Mouse (Mus musculus): Measurements from ENCODE around the gene Dicer1. TPM values are rescaled to one million over a fixed set of nuclear protein-coding genes. Genes with fewer than 3 reads are reported as not detected.
A peak's percentile ranks its signal among the peaks of the same experiment; 100 is the strongest.

Dicer1 gene
- total RNA-seq, 2 experiments from 2014 or later, result 52.3 to 54.4 TPM

DNA sequence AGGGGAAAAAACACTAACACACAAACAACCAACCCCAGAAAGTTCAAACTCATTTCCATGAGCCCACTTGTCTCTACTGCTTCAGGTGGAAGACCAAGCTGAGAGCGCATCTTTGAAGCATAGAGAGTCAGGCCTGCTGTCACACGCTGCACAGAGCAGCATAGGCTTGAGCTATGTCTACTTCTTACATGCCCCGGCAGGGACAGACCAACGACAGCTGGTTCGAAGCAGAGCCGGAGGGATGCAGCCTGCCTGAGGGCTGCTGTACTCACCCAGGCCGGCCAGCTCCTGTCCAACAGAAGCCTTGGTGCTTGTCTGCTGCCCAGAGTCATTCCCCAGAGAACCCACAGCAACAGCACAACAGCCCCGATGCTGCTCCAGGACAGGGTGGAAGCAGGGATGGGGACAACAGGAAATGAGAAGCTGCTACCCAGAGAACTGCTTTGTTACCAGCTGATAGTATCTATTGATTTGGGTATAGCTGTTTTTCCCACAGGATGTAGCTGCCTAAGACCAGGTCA lies 67.3 kb downstream of the Dicer1 start:
- intact Hi-C loops (cut with DNase I), result no loop called here
- DNase-seq (ENCODE audit: low spot score in 2 of 2), result no peak

- no peak for DNase-seq (ENCODE audit: low spot score in 2 of 2)
- intact Hi-C loops (cut with DNase I), result no loop called here
Measured at GRCm38 (mm10) chr12:104679819-104680132, 72.0 kb downstream of the Dicer1 start.

DNA sequence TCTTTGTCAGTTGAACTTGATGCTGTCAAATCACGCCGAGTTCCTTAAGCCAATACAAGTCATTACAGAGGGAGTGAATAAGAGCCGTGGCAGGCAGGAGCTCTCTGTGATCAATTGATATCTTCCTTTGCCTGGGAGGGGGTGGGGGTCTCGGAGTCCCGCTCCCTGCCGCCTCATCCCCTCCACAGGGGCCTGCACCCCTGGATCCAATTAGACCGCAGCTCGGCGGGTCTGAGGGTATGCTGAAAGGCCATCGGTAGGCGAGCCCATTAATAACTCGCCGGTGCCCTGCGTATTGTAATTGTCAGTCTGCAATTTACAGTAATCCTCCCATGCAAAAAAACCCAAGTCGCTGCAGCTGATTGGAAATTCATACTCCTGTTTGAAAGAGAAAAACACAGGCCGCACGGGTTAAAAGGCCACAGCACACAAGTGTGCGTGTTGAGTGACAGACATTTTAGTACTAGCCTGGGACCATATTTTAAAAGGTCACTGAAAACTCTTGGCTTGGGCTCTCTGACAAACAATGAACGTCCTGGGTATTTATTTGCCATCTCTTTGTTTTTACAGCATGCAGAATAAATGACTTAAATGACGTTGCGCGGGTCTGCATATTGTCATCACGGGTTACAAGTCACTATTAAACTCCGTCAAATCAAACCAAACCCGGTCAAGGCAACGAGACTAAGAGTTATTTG lies 72.5 kb downstream of the Dicer1 start:
- DNase-seq (ENCODE audit: low spot score in 2 of 2), result no peak
- intact Hi-C loops (cut with DNase I), result no loop called here

DNA sequence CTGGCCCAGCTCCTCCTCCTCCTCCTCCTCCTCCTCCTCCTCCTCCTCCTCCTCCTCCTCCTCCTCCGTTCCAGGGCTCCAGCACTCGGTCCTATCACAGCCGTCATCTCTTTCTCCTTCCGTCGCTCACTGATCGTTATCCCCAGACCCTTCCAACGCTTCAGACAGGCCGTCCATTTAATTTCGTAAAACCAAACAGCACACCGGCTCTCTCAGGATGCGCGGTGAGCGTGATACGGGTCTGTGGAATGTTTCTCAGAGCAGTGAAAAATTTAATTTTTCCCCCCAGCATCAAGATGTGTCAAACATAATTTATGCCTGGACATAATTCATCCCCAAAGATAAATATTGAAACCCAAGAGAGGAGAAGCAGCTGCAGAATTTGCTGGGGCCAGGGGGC lies 73.3 kb downstream of the Dicer1 start:
- no peak for DNase-seq (ENCODE audit: low spot score in 2 of 2)
- intact Hi-C loops (cut with DNase I), result no loop called here

DNA sequence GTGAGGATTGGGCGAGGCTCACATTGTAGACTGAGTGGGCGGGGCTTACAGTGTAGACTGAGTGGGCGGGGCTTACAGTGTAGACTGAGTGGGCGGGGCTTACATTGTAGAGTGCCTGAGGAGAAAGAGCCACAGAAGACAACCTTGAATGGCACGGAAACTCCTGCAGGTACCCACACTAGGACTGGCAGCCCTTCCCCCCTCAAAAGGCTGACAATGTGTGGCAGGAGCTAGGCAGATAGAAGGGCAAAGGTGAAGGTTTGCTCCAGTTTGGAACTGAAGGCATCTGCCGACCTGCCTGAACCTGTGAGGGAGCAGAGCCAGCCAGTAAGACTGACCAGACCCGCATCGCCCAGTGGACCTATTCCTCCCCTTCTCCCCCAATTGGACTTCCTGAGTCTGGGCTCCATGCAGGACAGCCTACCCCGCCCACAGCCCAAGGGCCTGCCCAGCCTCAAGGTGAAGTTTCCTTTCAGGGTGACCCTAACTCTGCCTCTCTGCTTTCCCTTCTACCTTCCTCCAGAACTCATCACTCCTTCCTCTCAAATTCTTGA lies 74.3 kb downstream of the Dicer1 start:
- DNase-seq (ENCODE audit: low spot score in 2 of 2), result peak in 1 of 2 experiments; percentile 21
- intact Hi-C loops (cut with DNase I), result no loop called here

DNA sequence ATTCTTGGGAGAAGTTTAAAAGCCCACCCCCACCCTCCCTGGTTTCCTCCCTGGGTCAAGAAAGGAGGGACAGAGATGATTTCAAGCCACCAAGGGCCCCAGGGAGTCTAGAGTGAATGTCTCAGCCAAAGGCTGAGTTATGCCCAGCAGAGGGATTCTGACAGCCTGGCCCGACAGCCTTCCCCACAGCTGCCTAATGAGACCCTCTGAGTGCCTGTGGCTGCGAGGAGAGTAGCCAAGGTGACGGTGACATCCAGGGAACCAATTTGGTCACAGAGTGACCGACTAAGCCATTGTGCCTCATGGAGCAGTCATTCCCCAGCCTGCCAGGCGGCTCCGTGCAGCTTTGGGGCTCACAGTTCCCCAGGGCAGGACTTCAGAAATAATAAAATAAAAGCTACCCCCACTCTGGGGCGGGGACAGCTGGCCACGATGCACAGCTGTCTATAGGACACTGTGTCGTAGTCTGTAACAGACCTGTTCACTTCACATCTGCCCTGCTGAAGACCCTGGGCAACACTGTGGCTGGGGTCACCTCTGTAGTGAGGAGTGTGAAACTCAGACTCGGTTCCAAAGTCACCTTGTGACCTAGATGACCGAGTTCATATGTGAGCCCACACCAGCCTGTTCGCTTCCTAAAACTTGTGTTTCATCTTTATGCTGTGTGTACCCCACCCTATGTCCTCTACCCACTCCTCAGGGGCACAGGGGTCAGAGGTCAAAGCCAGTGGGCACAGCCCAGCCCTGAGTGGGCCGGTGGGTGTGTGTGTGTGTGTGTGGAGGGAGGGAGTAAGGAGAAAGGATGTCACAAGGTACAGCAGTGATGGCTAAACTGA lies 75.0 kb downstream of the Dicer1 start:
- intact Hi-C loops (cut with DNase I), result no loop called here
- no peak for DNase-seq (ENCODE audit: low spot score in 2 of 2)

GRCm38 (mm10) chr12:104672976-104673375 lies 78.8 kb downstream of the Dicer1 start:
- intact Hi-C loops (cut with DNase I), result no loop called here
- no peak for DNase-seq (ENCODE audit: low spot score in 2 of 2)

GRCm38 (mm10) chr12:104672406-104672805 lies 79.3 kb downstream of the Dicer1 start:
- intact Hi-C loops (cut with DNase I), result no loop called here
- no peak for DNase-seq (ENCODE audit: low spot score in 2 of 2)

DNA sequence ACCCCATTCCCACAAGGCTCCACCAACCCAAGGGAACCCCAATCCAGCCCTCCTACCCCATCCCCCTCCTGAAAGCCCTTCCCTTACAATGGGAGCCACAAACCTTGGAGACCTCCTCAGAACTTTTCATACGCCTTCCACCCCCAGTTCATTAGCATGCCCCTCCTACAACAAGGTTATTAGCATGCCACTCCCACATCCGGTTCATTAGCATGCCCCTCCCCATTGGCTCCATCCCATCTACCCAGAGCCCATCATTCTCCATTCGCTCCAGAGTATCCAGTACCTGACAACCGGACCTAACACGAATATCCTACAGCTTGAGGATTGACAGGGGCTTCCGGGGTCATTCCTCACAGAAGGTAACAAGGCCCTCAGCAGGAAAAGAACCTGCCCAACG lies 83.9 kb downstream of the Dicer1 start:
- intact Hi-C loops (cut with DNase I), result no loop called here
- DNase-seq (ENCODE audit: low spot score in 2 of 2), result no peak

GRCm38 (mm10) chr12:104665951-104666350 lies 85.8 kb downstream of the Dicer1 start:
- DNase-seq (ENCODE audit: low spot score in 2 of 2), result no peak
- intact Hi-C loops (cut with DNase I), result no loop called here

DNA sequence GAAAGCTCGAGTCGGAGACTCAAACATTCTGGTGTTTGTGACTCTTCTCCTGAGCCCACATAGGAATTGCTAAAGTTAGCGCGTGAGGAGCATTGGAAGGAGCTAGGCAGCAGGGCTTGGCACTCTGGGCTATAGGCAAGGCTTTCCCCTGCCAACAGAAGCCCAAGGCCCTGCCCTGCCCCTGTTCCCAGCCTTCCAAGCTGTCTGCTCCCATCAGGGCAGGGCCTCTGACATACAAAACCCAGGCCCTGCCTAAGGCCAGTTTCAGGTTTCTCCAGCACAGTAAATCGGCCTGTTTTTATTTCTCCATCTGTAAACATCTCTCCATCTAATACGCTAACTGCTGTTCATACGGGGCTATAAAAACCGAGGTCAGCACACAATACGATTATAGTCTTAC lies 86.2 kb downstream of the Dicer1 start:
- intact Hi-C loops (cut with DNase I), result no loop called here
- no peak for DNase-seq (ENCODE audit: low spot score in 2 of 2)

DNA sequence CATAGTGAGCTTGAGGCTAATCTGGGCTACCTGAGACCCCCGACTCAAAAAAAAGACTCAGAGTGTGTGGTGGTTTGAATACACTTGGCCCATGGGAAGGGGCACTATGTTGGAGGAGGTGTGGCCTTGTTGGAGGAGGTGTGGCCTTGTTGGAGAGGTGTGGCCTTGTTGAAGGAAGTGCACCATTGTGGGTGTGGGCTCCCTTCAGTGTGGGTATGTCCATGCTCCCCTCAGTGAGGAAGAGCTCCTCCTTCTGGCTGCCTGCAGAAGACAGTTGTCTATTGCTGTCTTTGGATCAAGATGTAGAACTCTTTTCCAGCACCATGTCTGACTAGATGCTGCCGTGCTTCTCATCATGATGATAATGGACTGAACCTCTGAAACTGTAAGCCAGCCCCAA lies 95.6 kb downstream of the Dicer1 start:
- no peak for DNase-seq (ENCODE audit: low spot score in 2 of 2)
- intact Hi-C loops (cut with DNase I), result no loop called here

DNA sequence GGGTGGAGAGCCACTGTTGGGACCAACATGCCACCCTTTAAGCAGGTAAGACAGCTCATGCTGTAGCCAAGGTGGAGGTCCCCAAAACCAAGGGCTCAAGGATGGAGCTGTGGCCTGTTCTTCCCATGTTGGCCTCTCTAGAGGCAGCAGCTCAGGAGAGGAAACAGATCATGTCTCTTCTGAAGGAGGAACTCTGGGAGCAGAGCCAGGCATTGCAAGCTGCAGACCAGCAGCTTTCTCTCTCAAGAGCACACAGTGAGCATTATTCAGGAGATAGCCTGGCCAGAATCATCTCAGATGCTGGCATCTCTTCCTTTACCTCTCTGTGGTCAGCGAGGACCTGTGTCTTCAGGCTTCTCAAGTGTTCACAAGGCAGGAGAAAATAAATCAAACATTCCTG lies 96.7 kb downstream of the Dicer1 start:
- DNase-seq (ENCODE audit: low spot score in 2 of 2), result peak in 1 of 2 experiments; percentile 17
- intact Hi-C loops (cut with DNase I), result no loop called here

DNA sequence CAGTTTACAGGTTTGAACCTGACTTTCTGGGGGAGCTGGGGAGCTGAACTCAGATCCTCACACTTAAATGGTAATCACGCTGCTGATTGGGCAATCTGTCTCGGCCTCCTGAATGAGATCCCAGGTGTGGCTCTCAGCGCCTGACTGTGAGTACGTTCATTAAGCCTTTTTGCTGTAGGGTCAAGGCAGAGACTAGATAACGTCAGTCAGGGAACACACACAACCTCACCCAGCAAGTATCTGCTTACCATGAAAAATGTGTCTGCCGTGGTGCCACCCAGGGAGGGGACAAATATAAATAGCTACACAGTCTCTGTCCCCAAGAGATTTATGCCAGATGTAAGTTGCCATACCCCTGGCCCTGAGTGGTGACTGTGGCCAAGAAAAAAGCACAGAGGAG lies 99.7 kb downstream of the Dicer1 start:
- no peak for DNase-seq (ENCODE audit: low spot score in 2 of 2)
- intact Hi-C loops (cut with DNase I), result no loop called here

DNA sequence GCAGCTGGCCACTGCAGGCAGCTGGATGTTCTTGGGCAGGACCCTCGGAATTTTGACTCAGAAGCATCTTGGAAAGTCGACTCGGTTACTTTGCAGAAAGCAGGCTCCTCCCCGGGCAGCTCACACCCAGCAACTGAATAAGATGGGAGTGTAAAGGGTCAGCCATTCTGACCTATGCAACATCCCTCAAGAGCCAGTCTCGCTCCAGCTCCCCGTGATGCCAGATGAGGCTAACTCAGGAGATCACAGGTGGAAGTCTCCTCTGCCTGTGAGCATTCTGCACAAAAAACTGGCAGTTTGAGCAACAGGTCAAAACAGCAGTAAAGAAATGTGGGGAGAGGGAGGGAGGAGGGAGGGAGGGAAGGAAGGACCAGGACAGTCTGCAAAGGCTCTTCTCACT lies 100.5 kb downstream of the Dicer1 start:
- DNase-seq (ENCODE audit: low spot score in 2 of 2), result no peak
- intact Hi-C loops (cut with DNase I), result no loop called here

DNA sequence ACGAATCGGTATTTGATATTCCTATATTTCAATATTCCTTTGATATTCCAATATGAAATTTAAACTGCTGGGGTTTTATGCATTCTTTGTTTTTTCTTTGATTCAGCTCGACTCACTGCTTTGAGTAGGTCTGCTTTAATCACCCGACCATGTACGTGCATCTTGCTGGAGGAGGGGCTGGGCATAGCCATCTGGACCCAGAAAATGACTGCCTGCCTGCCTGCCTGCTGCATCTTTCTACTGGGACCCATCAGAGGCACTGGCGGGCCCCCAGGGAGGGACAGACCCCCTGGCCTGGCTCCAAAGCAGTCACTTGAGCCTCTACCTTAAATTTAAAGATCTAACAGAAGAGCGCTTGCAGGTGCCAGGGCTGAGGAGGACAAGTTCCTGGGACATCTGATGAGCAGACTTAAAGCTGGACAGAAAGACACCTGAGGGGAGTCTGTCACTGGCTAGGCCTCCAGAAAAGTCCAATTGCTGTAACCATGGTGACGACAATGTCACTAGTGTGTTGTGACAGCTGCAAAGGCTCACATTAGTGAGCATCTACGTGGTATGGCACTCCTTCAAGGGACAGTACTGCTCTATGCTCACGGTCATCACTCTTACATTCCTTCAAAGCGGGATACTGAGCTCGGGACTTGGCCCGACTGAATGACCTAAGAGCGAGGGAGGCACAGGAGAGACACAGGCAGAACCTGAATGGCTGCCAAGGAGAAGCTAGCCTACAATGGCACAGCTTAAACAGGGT lies 101.1 kb downstream of the Dicer1 start:
- DNase-seq (ENCODE audit: low spot score in 2 of 2), result no peak
- intact Hi-C loops (cut with DNase I), result no loop called here

DNA sequence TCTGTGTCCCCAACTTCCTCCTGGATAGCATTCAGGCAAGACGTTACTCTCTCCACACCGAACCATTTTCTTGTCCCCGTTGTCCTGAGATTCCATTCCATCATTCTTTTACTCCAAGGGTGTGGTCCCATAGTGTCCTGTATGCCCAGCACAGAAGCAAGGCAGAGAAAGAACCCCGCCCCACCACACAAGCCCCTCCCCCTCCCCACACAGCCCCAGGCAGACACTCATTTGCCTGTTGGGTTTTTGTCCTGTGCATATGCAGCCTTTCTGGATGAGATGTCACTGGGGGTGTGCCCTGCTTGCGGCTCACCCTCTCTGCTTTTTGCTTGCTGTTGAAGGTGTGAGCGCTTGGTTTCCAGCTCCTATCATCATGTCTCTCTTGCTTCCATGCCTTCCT lies 103.4 kb downstream of the Dicer1 start:
- intact Hi-C loops (cut with DNase I), result no loop called here
- DNase-seq (ENCODE audit: low spot score in 2 of 2), result no peak

- no peak for DNase-seq (ENCODE audit: low spot score in 2 of 2)
- intact Hi-C loops (cut with DNase I), result no loop called here
Measured at GRCm38 (mm10) chr12:104642337-104642736, 109.4 kb downstream of the Dicer1 start.

- intact Hi-C loops (cut with DNase I), result no loop called here
- DNase-seq (ENCODE audit: low spot score in 2 of 2), result no peak
Measured at GRCm38 (mm10) chr12:104640934-104641333, 110.8 kb downstream of the Dicer1 start.

- DNase-seq (ENCODE audit: low spot score in 2 of 2), result peak in 1 of 2 experiments; percentile 24
- intact Hi-C loops (cut with DNase I), result no loop called here
Measured at GRCm38 (mm10) chr12:104638156-104638555, 113.6 kb downstream of the Dicer1 start.

All from left cerebral cortex, postnatal 14 days (tissue).